Mouse (Mus musculus): ENCODE results near the gene Ccdc58.

DNA sequence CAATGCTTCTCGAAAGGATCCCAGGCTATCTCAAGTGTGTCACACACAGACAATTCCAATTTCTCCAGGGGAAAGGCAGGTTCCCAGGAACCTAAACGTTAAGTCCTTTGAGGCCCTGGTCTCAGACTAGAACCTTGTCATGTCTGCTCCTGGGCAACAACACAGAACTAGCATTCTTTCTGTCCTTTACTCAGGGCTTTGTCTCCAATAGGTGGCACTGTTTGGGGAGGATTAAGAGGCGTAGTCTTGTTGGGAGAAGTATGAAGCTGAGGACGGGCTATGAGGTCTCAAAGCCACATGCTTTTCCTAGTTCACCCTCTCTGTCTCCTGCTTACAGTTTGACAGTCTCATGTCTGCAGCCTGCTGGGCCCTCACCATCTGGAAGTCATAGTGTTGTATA lies 23.9 kb upstream of the Ccdc58 start:
- TF ChIP-seq CTCF (IDR thresholded peaks at IDR 0.05; ENCODE audit: low read depth, low read length), result no peak
- no peak for TF ChIP-seq GATA1 (IDR thresholded peaks at IDR 0.05; ENCODE audit: borderline replicate concordance, low read length)
- no peak for TF ChIP-seq TAL1 (conservative IDR thresholded peaks at IDR 0.05; ENCODE audit: low read depth, low read length)
- TF ChIP-seq POLR2AphosphoS5 (IDR thresholded peaks at IDR 0.05; ENCODE audit: insufficient replicate concordance, low read depth, low read length), result no peak
